Mouse (Mus musculus) CD4-positive helper T cell, adult 2 months (primary cell): ENCODE results near the gene Cntnap5b.

Experiments used
- DNase-seq: peaks from one replicate; pipeline ENCODE4 v3.0.0-alpha.2; 2012; ENCODE audit warnings: low read depth, missing footprints, low spot score

Gene Cntnap5b

GRCm38 (mm10) chr1:100171566-100171965 lies 399.0 kb downstream of the Cntnap5b start:
- DNase-seq, result no peak

GRCm38 (mm10) chr1:100180050-100180449 lies 407.5 kb downstream of the Cntnap5b start:
- DNase-seq, result peak; percentile 89

- DNase-seq, result no peak
These were observed 459.5 kb downstream of the Cntnap5b start for GRCm38 (mm10) chr1:100231980-100232608.

GRCm38 (mm10) chr1:100251964-100252363 lies 479.4 kb downstream of the Cntnap5b start:
- no peak for DNase-seq

- DNase-seq, result no peak
These were observed 538.1 kb downstream of the Cntnap5b start for GRCm38 (mm10) chr1:100310687-100311086.

GRCm38 (mm10) chr1:100331066-100331465 lies 558.5 kb downstream of the Cntnap5b start:
- no peak for DNase-seq

GRCm38 (mm10) chr1:100369415-100370113 lies 597.0 kb downstream of the Cntnap5b start:
- no peak for DNase-seq

- no peak for DNase-seq
These were observed 613.7 kb downstream of the Cntnap5b start for GRCm38 (mm10) chr1:100386252-100386651.

GRCm38 (mm10) chr1:100394034-100394433 lies 621.5 kb downstream of the Cntnap5b start:
- DNase-seq, result no peak

GRCm38 (mm10) chr1:100416658-100417224 lies 644.2 kb downstream of the Cntnap5b start:
- DNase-seq, result no peak

GRCm38 (mm10) chr1:100430038-100430774 lies 657.6 kb downstream of the Cntnap5b start:
- no peak for DNase-seq

- DNase-seq, result peak; percentile 2
These were observed 691.3 kb downstream of the Cntnap5b start for GRCm38 (mm10) chr1:100463877-100464276.

- no peak for DNase-seq
These were observed 692.7 kb downstream of the Cntnap5b start for GRCm38 (mm10) chr1:100465226-100465625.

GRCm38 (mm10) chr1:100467595-100467994 lies 695.0 kb downstream of the Cntnap5b start:
- no peak for DNase-seq

GRCm38 (mm10) chr1:100509866-100510265 lies 737.3 kb downstream of the Cntnap5b start:
- no peak for DNase-seq
